Mouse (Mus musculus) neural tube, embryonic 13.5 days (tissue): Measurements from ENCODE around the gene Per3. TPM values are rescaled to one million over a fixed set of nuclear protein-coding genes. Genes with fewer than 3 reads are reported as not detected.

Source experiments
- ATAC-seq: fragments of 200-750 bp; cut with Nextera tagmentation; 2 replicates; pipeline ENCODE4 v1.8.0; 2017; ENCODE audit warnings: low read depth, mild to moderate bottlenecking, moderate TSS enrichment, moderate library complexity
- H3K27ac ChIP-seq: fragments of 300-500 bp; sonication (generic); replicated peaks from 2 replicates; pipeline ENCODE4 v1.5.1; 2015; ENCODE audit warnings: moderate library complexity, mild to moderate bottlenecking, inconsistent platforms
- H3K27me3 ChIP-seq: fragments of 300-500 bp; sonication (generic); 2 replicates; pipeline ENCODE4 v1.6.1; 2015; ENCODE audit warnings: mild to moderate bottlenecking, inconsistent platforms
- H3K36me3 ChIP-seq: fragments of 300-500 bp; sonication (generic); 2 replicates; pipeline ENCODE4 v1.6.1; 2015; ENCODE audit warnings: mild to moderate bottlenecking, inconsistent platforms
- H3K4me1 ChIP-seq: fragments of 300-500 bp; sonication (generic); replicated peaks from 2 replicates; pipeline ENCODE4 v1.6.1; 2015; ENCODE audit warnings: inconsistent platforms
- H3K4me2 ChIP-seq: fragments of 300-500 bp; sonication (generic); 2 replicates; pipeline ENCODE4 v1.6.1; 2015; ENCODE audit warnings: inconsistent platforms, mild to moderate bottlenecking, moderate library complexity
- H3K4me3 ChIP-seq: fragments of 300-500 bp; sonication (generic); 2 replicates; pipeline ENCODE4 v1.5.1; 2015; ENCODE audit warnings: mild to moderate bottlenecking, inconsistent platforms
- H3K9ac ChIP-seq: fragments of 300-500 bp; sonication (generic); 2 replicates; pipeline ENCODE4 v1.6.1; 2015; ENCODE audit warnings: moderate library complexity, mild to moderate bottlenecking, inconsistent platforms
- H3K9me3 ChIP-seq: fragments of 300-500 bp; sonication (generic); 2 replicates; pipeline ENCODE4 v1.6.1; 2016; ENCODE audit warnings: inconsistent platforms
- WGBS: fragments of 180-500 bp; shearing (Covaris S2); methylation state at CpG from one replicate; pipeline ENCODE4 v1.1.7; 2015; 5-methylcytosine and 5-hydroxymethylcytosine counted together
- polyA plus RNA-seq: library from polyadenylated mRNA; unstranded; fragments of >200 nt; fragmentation: Nextera tagmentation; extraction: Ambion mirVana; gene quantifications from 2 replicates; pipeline ENCODE4 v1.2.1, GENCODE M21; 2015

The Per3 gene
- polyA plus RNA-seq, 1 experiment from 2014 or later = 3.9 TPM

DNA sequence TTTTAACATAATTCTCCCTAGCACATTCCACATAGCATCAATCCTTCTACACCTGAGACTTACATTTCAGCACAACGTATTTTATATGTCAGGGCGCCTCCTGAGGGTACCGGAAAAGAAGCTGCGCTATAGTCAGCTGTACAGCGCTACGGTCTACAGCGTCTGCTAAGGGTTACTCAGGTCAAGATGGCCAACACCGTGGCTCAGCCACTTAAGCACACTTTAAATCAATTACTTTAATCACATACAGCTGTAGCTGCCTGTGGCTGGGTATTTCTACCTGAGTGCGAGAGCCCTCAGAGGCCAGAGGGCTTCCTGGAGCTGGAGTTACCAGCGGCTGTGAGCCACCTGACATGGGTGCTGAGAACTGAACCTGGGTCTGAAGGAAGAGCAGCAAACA, 28.5 kb downstream of the Per3 start:
- no peaks in the 10 kb centered on the region for H3K27me3 ChIP-seq
- no peak overlapping the region for H3K9ac ChIP-seq
- WGBS = 84% methylated on average over 10 of the region's 10 CpGs
- H3K4me3 ChIP-seq = no peak overlapping the region
- H3K4me1 ChIP-seq = no peaks in the 10 kb centered on the region
- no peak overlapping the region for H3K4me2 ChIP-seq
- no peaks in the 10 kb centered on the region for H3K9me3 ChIP-seq
- no peak overlapping the region for H3K27ac ChIP-seq
- H3K36me3 ChIP-seq = peaks cover 41% of the 10 kb centered on the region
- ATAC-seq = no peak

DNA sequence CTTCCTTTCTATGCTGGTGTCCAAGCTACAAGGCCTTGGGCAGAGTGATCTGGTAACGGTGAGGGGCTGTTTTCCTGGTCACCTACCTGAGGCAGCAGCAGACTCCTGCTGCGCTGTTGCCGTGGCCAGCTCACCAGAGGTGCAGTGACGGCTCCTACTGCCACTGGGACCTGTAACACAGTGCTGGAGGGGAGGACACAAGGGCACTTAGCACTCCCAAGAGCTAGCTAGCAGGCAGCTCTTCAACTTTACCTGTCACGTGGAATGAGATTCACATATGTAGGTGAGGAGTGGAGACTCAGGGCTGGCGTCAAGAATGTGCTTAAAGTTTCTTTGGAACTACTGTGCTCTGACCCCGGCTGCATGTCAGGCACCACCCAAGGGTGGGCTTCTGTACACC, 34.1 kb downstream of the Per3 start:
- Histone ChIP-seq H3K27ac (no peak overlapping the region), H3K4me2 (no peak overlapping the region), H3K9ac (no peak overlapping the region), H3K9me3 (no peaks in the 10 kb centered on the region), H3K4me3 (no peak overlapping the region), H3K4me1 (no peaks in the 10 kb centered on the region), H3K36me3 (peaks cover 20% of the 10 kb centered on the region), H3K27me3 (no peaks in the 10 kb centered on the region)
- 91% methylated on average over 7 of the region's 7 CpGs for WGBS
- ATAC-seq = no peak

DNA sequence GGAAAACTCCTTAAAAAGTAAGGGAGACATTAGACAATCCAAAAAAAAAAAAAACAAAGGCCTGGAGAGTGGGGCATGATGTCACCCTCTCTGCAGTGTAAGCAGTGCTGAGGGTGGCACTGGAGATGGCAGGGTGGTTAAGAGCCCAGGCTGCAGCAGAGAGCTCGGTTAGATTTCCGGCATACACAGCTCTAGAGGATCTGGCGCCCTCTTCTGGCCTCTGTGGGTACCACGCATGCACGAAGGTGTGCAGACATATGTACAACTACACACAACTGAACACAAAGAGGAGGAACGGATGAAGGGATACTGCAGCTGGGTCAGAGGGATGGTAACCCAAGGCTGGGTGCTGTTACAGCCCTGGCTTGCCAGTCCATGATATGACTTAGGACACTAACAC, 37.5 kb downstream of the Per3 start:
- 55% methylated on average over 6 of the region's 6 CpGs for WGBS
- Histone ChIP-seq H3K27ac (no peak overlapping the region), H3K4me1 (no peaks in the 10 kb centered on the region), H3K9me3 (no peaks in the 10 kb centered on the region), H3K4me3 (no peak overlapping the region), H3K4me2 (no peak overlapping the region), H3K9ac (no peak overlapping the region), H3K27me3 (no peaks in the 10 kb centered on the region), H3K36me3 (peaks cover 8% of the 10 kb centered on the region; the same call in 1 of the 2 replicates)
- ATAC-seq = no peak

DNA sequence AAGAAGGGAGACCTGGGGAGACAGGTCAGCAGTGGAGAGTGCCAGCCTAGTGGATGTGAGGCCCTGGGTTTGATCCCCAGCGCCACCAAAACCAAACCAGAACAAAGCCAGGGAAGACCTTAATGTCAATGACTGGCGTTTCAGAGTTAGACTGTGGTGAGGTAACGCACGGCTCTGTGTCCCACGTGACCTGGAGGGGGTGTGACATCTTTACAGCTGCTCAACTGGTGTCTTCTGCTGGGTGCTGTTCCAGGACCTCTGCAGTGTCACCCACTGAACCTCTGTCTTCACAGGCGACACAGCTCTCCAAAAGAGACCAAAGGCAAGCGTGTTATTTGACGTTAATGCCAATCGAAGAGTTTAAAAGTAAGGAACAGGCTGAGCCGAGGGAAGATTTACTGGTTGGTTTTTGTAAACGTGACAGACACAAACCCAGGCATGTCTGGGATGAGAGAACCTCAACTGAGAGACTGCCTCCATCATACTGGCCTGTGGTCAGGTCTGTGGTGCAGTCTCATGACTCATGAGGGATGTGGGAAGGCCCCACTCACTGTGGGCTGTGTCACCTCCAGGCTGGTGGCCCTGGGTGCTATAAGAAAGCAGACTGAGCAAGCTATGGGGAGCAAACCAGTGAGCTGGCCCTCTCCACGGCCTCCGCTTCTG, 38.7 kb downstream of the Per3 start:
- Histone ChIP-seq H3K27me3 (no peaks in the 10 kb centered on the region), H3K9ac (no peak overlapping the region), H3K4me3 (no peak overlapping the region), H3K9me3 (no peaks in the 10 kb centered on the region), H3K4me2 (no peak overlapping the region), H3K36me3 (peaks cover 7% of the 10 kb centered on the region; the same call in 1 of the 2 replicates), H3K4me1 (no peaks in the 10 kb centered on the region; the same call in 1 of the 2 replicates), H3K27ac (no peak overlapping the region)
- WGBS = 90% methylated on average over 13 of the region's 13 CpGs
- no peak for ATAC-seq

DNA sequence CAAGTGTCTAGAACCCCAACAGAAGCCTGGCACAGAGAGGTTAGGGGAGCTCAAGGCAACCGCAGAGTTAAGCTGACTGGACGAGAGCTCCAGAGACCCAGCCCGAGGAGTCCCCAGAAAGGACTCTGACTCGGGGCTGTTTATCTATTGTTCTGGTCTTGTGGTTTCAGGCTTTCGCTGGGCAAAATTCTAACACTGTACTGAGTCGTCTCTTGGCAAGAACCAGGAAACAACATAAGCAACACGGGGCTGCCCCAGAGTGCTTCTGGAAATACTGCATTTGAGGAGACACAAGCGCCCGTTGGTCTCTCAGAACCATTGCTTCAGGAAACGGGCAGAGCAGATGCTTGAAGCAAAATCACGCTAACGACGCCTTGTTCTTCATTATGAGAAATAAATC, 43.1 kb downstream of the Per3 start:
- WGBS = 78% methylated on average over 13 of the region's 13 CpGs
- no peaks in the 10 kb centered on the region; the same call in 1 of the 2 replicates for H3K4me1 ChIP-seq
- no peak for ATAC-seq
- H3K9me3 ChIP-seq = no peaks in the 10 kb centered on the region
- H3K27ac ChIP-seq = no peak overlapping the region
- no peak overlapping the region for H3K4me3 ChIP-seq
- H3K9ac ChIP-seq = no peak overlapping the region
- H3K27me3 ChIP-seq = no peaks in the 10 kb centered on the region
- peaks cover 7% of the 10 kb centered on the region; the same call in 1 of the 2 replicates for H3K36me3 ChIP-seq
- no peak overlapping the region for H3K4me2 ChIP-seq

DNA sequence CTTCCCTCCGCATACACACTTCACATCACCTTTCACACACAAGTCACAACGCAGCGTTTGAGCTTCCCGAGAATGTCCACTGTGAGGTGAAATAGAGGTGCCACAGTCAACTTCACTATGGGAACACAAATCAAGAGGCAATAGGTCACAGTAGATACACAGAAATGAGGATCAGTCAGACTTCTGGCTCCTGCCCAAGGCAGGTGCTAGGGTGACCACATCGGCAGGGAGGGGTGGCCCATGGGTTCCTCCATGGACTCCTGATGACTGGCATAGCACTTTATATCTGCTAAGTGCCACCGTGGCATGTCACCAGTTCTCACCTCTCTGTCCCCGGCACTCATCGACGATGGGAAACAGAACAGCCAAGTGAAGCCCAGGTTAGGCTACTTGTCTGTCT, 45.8 kb downstream of the Per3 start:
- Histone ChIP-seq H3K9ac (no peak overlapping the region), H3K36me3 (no peaks in the 10 kb centered on the region), H3K9me3 (no peaks in the 10 kb centered on the region), H3K4me2 (no peak overlapping the region), H3K4me1 (no peaks in the 10 kb centered on the region; the same call in 1 of the 2 replicates), H3K27ac (no peak overlapping the region), H3K27me3 (no peaks in the 10 kb centered on the region), H3K4me3 (no peak overlapping the region)
- WGBS = 91% methylated on average over 9 of the region's 9 CpGs
- no peak for ATAC-seq

DNA sequence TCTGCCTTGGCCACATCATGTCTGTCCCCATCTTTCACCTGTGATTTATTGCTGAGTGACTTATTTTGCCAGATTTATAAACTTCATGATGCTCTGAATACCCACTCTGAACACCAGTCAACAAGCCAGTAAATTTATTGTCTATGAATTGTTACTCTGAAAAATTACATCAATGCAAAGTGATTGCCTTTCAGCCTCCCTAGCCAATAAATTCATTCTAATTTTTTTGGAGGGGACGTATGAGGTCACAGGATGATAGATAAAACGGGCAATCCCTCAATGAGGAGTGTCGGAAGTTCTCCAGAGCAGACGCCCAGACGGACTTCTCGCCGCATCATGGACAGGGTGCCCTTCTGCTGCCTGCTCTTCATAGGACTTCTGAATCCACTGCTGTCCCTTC, 47.7 kb downstream of the Per3 start, which contains the start of gene Uts2:
Gene Uts2 (plus strand): TSS at position 301 of the 400 bp plus-strand sequence.
- H3K4me3 ChIP-seq = no peak within 1 kb of the TSS
- 92% methylated on average over 7 of the region's 7 CpGs for WGBS
- H3K9ac ChIP-seq = no peak within 1 kb of the TSS
- no peak within 1 kb of the TSS for H3K27ac ChIP-seq
- no peaks in the 10 kb centered on the region for H3K27me3 ChIP-seq
- H3K4me2 ChIP-seq = no peak within 1 kb of the TSS
- no peaks in the 10 kb centered on the region for H3K9me3 ChIP-seq
- H3K4me1 ChIP-seq = no peaks in the 10 kb centered on the region; the same call in 1 of the 2 replicates
- no peak for ATAC-seq
- no peaks in the 10 kb centered on the region for H3K36me3 ChIP-seq

DNA sequence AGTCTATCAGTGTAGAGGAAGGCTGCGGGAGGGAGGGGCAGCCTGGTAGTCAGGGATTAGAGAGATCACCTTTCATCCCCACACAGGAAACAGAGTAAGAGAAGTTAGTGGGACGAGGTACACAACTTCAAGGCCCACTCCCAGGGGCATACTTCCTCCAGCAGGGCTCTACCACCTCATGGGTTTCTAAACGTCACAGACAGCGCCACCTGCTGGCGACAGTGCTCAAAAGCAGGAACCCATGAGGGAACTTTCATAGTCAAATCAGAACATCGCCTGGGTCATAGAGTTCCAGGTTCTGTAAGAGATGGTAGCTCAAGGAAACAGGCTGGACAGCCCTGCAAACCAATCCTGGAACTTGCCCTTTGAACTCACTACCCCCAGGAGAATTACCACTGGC, 54.3 kb downstream of the Per3 start:
- WGBS = 52% methylated on average over 6 of the region's 6 CpGs
- Histone ChIP-seq H3K4me1 (no peaks in the 10 kb centered on the region), H3K4me3 (no peak overlapping the region), H3K27me3 (no peaks in the 10 kb centered on the region), H3K4me2 (no peak overlapping the region), H3K36me3 (no peaks in the 10 kb centered on the region), H3K27ac (no peak overlapping the region), H3K9me3 (no peaks in the 10 kb centered on the region), H3K9ac (no peak overlapping the region)
- ATAC-seq = no peak

DNA sequence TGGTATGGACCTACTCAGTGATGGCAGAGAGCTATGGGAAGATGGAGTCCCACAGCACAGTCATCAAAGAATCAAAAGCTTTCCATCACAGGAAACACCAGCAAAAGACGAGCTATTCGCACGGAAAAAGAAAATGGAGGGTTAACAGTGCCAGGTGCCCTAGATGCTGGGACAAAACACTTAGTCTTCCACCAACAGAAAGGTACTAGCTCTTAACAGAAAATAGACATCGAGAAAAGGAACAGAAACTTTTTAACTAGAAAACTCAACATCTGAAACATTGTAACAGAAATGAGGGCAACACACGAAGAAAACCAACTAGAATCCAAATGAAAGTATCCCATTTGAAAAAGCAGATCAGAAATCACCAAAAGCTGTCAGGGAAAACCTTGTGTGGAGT, 64.3 kb downstream of the Per3 start:
- H3K4me2 ChIP-seq = no peak overlapping the region
- no peak for ATAC-seq

DNA sequence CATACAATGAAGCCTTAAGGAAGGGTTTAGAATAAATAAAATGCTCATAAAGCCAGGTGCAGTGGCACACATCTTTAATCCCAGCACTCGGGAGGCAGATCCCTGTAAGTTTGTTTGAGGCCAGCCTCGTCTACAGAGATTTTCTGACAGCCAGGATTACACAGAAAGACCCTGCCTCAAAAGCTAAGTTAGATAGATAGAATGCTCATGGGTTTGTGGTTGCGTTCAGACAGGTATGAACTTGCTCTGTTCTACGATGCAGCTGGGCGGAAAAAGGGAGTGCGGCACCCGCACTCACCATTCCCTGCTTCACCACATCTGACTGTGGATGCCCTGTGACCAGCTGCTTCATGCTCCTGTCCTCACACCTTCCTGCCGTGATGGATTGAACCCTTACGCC, 65.0 kb downstream of the Per3 start:
- no peak overlapping the region for H3K4me2 ChIP-seq
- 85% methylated on average over 9 of the region's 9 CpGs for WGBS

More for the DNA sequence above, 64.3 kb downstream of the Per3 start:
- Histone ChIP-seq H3K4me3 (no peak overlapping the region), H3K9ac (no peak overlapping the region), H3K4me1 (no peaks in the 10 kb centered on the region), H3K27me3 (no peaks in the 10 kb centered on the region), H3K9me3 (no peaks in the 10 kb centered on the region), H3K36me3 (no peaks in the 10 kb centered on the region), H3K27ac (no peak overlapping the region)
- 87% methylated on average over 5 of the region's 5 CpGs for WGBS

DNA sequence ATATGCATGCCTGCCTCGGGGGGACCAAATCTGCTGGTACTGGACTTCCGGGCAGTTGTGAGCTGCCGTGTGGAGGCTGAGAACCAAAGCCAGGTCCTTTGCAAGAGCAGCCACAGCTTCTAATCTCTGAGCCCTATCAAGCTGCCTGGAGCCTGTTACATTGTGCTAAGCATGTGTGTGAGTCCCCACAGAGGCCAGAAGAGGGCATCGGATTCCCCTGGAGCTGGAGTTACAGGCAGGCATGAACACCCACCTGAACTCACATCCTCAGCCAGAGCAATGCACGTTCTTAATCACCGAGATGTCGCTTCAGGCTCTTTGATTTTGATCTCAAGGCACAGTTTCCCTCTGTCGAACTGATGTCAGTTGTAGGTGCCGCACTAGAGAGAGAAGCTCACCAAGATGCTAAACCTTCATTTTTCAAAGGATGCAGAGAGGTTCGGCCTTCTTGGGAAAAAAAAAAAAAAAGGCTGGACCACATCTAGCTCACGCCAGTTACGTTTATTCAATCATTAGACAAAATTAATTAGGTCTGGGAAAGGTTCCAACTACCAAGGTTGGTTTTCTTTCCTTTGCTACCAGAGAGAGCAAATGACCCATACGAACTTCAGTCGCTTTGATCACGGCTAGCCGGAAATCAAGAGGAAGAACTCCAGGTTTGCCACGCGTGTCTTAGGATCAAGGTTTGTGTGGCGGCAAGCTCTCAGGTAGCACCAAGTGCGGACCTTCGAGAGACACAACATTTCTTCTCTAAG, 66.1 kb downstream of the Per3 start:
- Histone ChIP-seq H3K4me3 (no peak overlapping the region), H3K27me3 (no peaks in the 10 kb centered on the region), H3K27ac (no peak overlapping the region), H3K4me2 (no peak overlapping the region), H3K36me3 (no peaks in the 10 kb centered on the region), H3K4me1 (no peaks in the 10 kb centered on the region), H3K9ac (no peak overlapping the region), H3K9me3 (no peaks in the 10 kb centered on the region)
- no peak for ATAC-seq
- WGBS = 87% methylated on average over 21 of the region's 21 CpGs

More for the DNA sequence above, 65.0 kb downstream of the Per3 start:
- Histone ChIP-seq H3K27me3 (no peaks in the 10 kb centered on the region), H3K27ac (no peak overlapping the region), H3K4me1 (no peaks in the 10 kb centered on the region), H3K4me3 (no peak overlapping the region), H3K9me3 (no peaks in the 10 kb centered on the region), H3K36me3 (no peaks in the 10 kb centered on the region), H3K9ac (no peak overlapping the region)
- no peak for ATAC-seq

DNA sequence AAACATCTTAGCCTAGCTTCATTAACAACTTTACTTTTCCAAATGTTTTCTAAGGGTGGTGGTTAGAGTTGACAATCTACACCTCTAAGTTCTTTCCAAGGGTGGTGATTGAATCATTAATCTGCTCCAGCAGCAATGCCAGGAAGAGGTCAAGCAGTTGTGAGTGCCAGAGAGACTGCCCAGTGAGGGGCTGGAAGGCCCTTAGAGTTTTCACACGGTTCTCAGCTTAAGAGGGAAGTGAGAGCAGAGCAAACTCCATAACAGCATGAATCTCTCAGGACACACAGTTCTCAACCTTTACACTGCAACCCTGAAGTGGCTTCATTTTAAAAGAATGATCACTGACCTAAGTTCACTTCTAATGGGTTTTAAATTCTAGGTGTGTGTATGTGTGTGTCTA, 69.3 kb downstream of the Per3 start:
- Histone ChIP-seq H3K27me3 (no peaks in the 10 kb centered on the region), H3K9me3 (no peaks in the 10 kb centered on the region), H3K27ac (no peak overlapping the region), H3K4me2 (no peak overlapping the region), H3K4me3 (no peak overlapping the region), H3K4me1 (no peaks in the 10 kb centered on the region), H3K9ac (no peak overlapping the region), H3K36me3 (no peaks in the 10 kb centered on the region)
- ATAC-seq = no peak
- WGBS = 37% methylated on average over 1 of the region's 1 CpGs
